Mouse (Mus musculus) liver, adult 2 months (tissue): Measurements from ENCODE around the gene Spsb2.

Experiments
- CTCF ChIP-seq: fragments of 200-500 bp; IDR thresholded peaks from 2 replicates; pipeline ENCODE4 v1.5.1; 2011; ENCODE audit warnings: low read depth, low read length, control low read depth
- POLR2A ChIP-seq: fragments of 200-500 bp; IDR thresholded peaks from 2 replicates; pipeline ENCODE4 v1.6.1; 2011; ENCODE audit warnings: low read length, control low read depth; ENCODE audit not compliant: insufficient read depth; ENCODE audit errors: extremely low read depth

- TF ChIP-seq CTCF (no peak), POLR2A (no peak)
Measured at GRCm38 (mm10) chr6:124856321-124856720, 47.9 kb downstream of the Spsb2 start.
